Comparison of ENCODE assay signal across 9 mouse cellular contexts in genomic region chr17:29975731-29976130, GRCm38 (mm10). TPM values are rescaled to one million over a fixed set of nuclear protein-coding genes. Genes with fewer than 3 reads are reported as not detected.
DNase-seq lines count a peak whose midpoint lies in the region; ATAC-seq and TF ChIP-seq lines count a peak whose summit lies in the region.
"Had no signal": no experiment of that assay in that cellular context is flagged by ENCODE, and none has a peak within 500 bp of the region (broad histone marks: within the 10 kb centered on the region; RNA-seq: fewer than 3 reads in every experiment).

No protein-coding gene starts in this region.

- peaks cover 12% of the 10 kb centered on the region; the same call in 1 of the 2 replicates for H3K27me3 ChIP-seq in E14TG2a.4 (ENCODE audit: insufficient read depth, low read length)
- peaks cover 29% of the 10 kb centered on the region for H3K27me3 ChIP-seq in forebrain, embryonic 10.5 days (ENCODE audit: poor library complexity, severe bottlenecking)
- no peaks in the 10 kb centered on the region for H3K27me3 ChIP-seq in heart, postnatal 0 days (ENCODE audit: control insufficient read depth, insufficient read depth, low read length)
- H3K27me3 ChIP-seq: limb, embryonic 15.5 days had no signal

- WGBS in forebrain, embryonic 10.5 days, result 11% methylated on average over 8 of the region's 8 CpGs
- WGBS in heart, postnatal 0 days, result 6% methylated on average over 8 of the region's 8 CpGs
- 5% methylated on average over 8 of the region's 8 CpGs for WGBS in large intestine, adult 2 months

- H3K9ac ChIP-seq in heart, postnatal 0 days (replicated peaks; ENCODE audit: low read depth, low read length), result no peak overlapping the region
- H3K9ac ChIP-seq: limb, embryonic 15.5 days had no signal

- H3K36me3 ChIP-seq in E14TG2a.4 (ENCODE audit: insufficient read depth, low read length), result no peaks in the 10 kb centered on the region
- H3K36me3 ChIP-seq in forebrain, embryonic 10.5 days (replicated peaks), result no peaks in the 10 kb centered on the region
- H3K36me3 ChIP-seq in heart, postnatal 0 days (replicated peaks; ENCODE audit: control insufficient read depth, insufficient read depth, low read length), result no peaks in the 10 kb centered on the region
- H3K36me3 ChIP-seq: limb, embryonic 15.5 days had no signal

- H3K4me1 ChIP-seq in E14TG2a.4 (replicated peaks; ENCODE audit: low read depth, low read length), result peaks cover 67% of the 10 kb centered on the region
- H3K4me1 ChIP-seq in forebrain, embryonic 10.5 days, result peaks cover 26% of the 10 kb centered on the region
- no peaks in the 10 kb centered on the region for H3K4me1 ChIP-seq in heart, postnatal 0 days (ENCODE audit: control insufficient read depth, insufficient read depth)

- peak; percentile 90 for DNase-seq in brain, embryonic 14.5 days (ENCODE audit: low read depth)
- peak; percentile 85 for DNase-seq in forebrain, embryonic 10.5 days (ENCODE audit: extremely low spot score, low spot score)
- peak; percentile 72 for DNase-seq in heart, postnatal 0 days (ENCODE audit: low spot score)
- DNase-seq in large intestine, adult 2 months (ENCODE audit: low read depth, low spot score), result peak; percentile 45
- DNase-seq in lung, adult 18-20 months, result peak; percentile 80 to 83
- DNase-seq in ovary, postnatal 14 days (ENCODE audit: low spot score), result peak; percentile 90
- DNase-seq in thymus, postnatal 0 days (ENCODE audit: low spot score), result peak; percentile 56

- ATAC-seq in heart, postnatal 0 days (ENCODE audit: insufficient read depth, low read depth), result peak; percentile 83

- no peak for TF ChIP-seq POLR2A in brain, embryonic 14.5 days (IDR thresholded peaks at IDR 0.05; ENCODE audit: borderline replicate concordance, extremely low read depth, insufficient read depth, insufficient read length, poor library complexity, severe bottlenecking)

- TF ChIP-seq EP300 in heart, postnatal 0 days (IDR thresholded peaks at IDR 0.05; ENCODE audit: low read depth), result no peak

- no peaks in the 10 kb centered on the region for H3K9me3 ChIP-seq in E14TG2a.4 (ENCODE audit: low read length)
- no peaks in the 10 kb centered on the region for H3K9me3 ChIP-seq in forebrain, embryonic 10.5 days
- H3K9me3 ChIP-seq in heart, postnatal 0 days (replicated peaks; ENCODE audit: control insufficient read depth, low read length), result no peaks in the 10 kb centered on the region
- H3K9me3 ChIP-seq: limb, embryonic 15.5 days had no signal

- peak; percentile 90 for TF ChIP-seq CTCF in E14TG2a.4 (conservative IDR thresholded peaks at IDR 0.05; ENCODE audit: low read length)
- TF ChIP-seq CTCF in brain, embryonic 14.5 days (IDR thresholded peaks at IDR 0.05; ENCODE audit: borderline replicate concordance, extremely low read depth, insufficient read depth, insufficient read length), result peak; percentile 93
- peak; percentile 86 for TF ChIP-seq CTCF in heart, postnatal 0 days (IDR thresholded peaks at IDR 0.05; ENCODE audit: low read depth)

- H3K27ac ChIP-seq in forebrain, embryonic 10.5 days, result no peak overlapping the region
- H3K27ac ChIP-seq in heart, postnatal 0 days (ENCODE audit: low read depth), result no peak overlapping the region
- H3K27ac ChIP-seq: limb, embryonic 15.5 days had no signal

- H3K4me2 ChIP-seq in heart, postnatal 0 days (ENCODE audit: low read depth, low read length), result no peak overlapping the region
- H3K4me2 ChIP-seq: limb, embryonic 15.5 days had no signal

- peak overlapping the region; percentile 55 for H3K4me3 ChIP-seq in E14TG2a.4 (replicated peaks; ENCODE audit: low read length)
- no peak overlapping the region for H3K4me3 ChIP-seq in forebrain, embryonic 10.5 days
- no peak overlapping the region for H3K4me3 ChIP-seq in heart, postnatal 0 days (ENCODE audit: low read depth, low read length)
- H3K4me3 ChIP-seq: limb, embryonic 15.5 days had no signal

RNA-seq across cellular contexts. Expression of gene Mdga1, which starts 5.8 kb away (rescaled TPM):
- polyA plus RNA-seq in brain, embryonic 14.5 days (2012; rRNA removed), result 38.1 and 58.9 TPM in 2 replicates
- polyA plus RNA-seq in forebrain, embryonic 10.5 days (2016; fragmentation: Nextera tagmentation; extraction: Ambion mirVana), result 2.3 and 3.0 TPM in 2 replicates
- 9.5 and 11.6 TPM in 2 replicates for total RNA-seq in heart, postnatal 0 days (2014; rRNA removed; ENCODE audit: low replicate concordance)
- polyA plus RNA-seq in heart, postnatal 0 days (2015; fragmentation: Nextera tagmentation; extraction: Ambion mirVana), result 4.9 and 5.2 TPM in 2 replicates
- polyA plus RNA-seq in large intestine, adult 2 months (2012; rRNA removed), result 1.2 and 1.4 TPM in 2 replicates
- polyA plus RNA-seq in thymus, postnatal 0 days (2015; fragmentation: Nextera tagmentation; extraction: Ambion mirVana), result 1.3 and 2.6 TPM in 2 replicates

RNA-seq across cellular contexts. Expression of gene Zfand3, which starts 28.8 kb away (rescaled TPM):
- polyA plus RNA-seq in brain, embryonic 14.5 days (2012; rRNA removed), result 145 and 146 TPM in 2 replicates
- polyA plus RNA-seq in forebrain, embryonic 10.5 days (2016; fragmentation: Nextera tagmentation; extraction: Ambion mirVana), result 64.8 and 71.3 TPM in 2 replicates
- 77.7 and 131 TPM in 2 replicates for total RNA-seq in heart, postnatal 0 days (2014; rRNA removed; ENCODE audit: low replicate concordance)
- 49.0 and 53.2 TPM in 2 replicates for polyA plus RNA-seq in heart, postnatal 0 days (2015; fragmentation: Nextera tagmentation; extraction: Ambion mirVana)
- polyA plus RNA-seq in large intestine, adult 2 months (2012; rRNA removed), result 59.3 and 63.1 TPM in 2 replicates
- 35.0 and 40.1 TPM in 2 replicates for polyA plus RNA-seq in thymus, postnatal 0 days (2015; fragmentation: Nextera tagmentation; extraction: Ambion mirVana)
